Mouse (Mus musculus): ENCODE data around the gene Dph2.

GRCm38 (mm10) chr4:117914591-117915442 lies 23.0 kb upstream of the Dph2 start, which contains the start of gene Ipo13:
- peak; percentile 77 for TF ChIP-seq EP300 (IDR thresholded peaks at IDR 0.05; ENCODE audit: low read depth)
- TF ChIP-seq CTCF (IDR thresholded peaks at IDR 0.05; ENCODE audit: low read depth) = peak; percentile 52
